In genomic region chr19:6453349-6453748, GRCm38 (mm10) we compare ENCODE assay signal across 10 mouse cellular contexts. TPM values are rescaled to one million over a fixed set of nuclear protein-coding genes. Genes with fewer than 3 reads are reported as not detected.
DNase-seq lines count a peak whose midpoint lies in the region; ATAC-seq and TF ChIP-seq lines count a peak whose summit lies in the region.
"Had no signal": no experiment of that assay in that cellular context is flagged by ENCODE, and none has a peak within 500 bp of the region (broad histone marks: within the 10 kb centered on the region; RNA-seq: fewer than 3 reads in every experiment).

No protein-coding gene starts in this region.

- H3K27ac ChIP-seq in cerebellum, adult 2 months (ENCODE audit: insufficient read depth, low read length), result peak overlapping the region; percentile 82
- H3K27ac ChIP-seq in forebrain, embryonic 15.5 days (replicated peaks), result peak overlapping the region; percentile 76
- H3K27ac ChIP-seq in midbrain, postnatal 0 days (ENCODE audit: low read depth, low read length), result peak overlapping the region; percentile 83
- no peak overlapping the region for H3K27ac ChIP-seq in liver, embryonic 11.5 days (ENCODE audit: low read depth, low read length)
- H3K27ac ChIP-seq: liver, embryonic 15.5 days; stomach, embryonic 15.5 days had no signal

- no peak for TF ChIP-seq POLR2A in cerebellum, adult 2 months (IDR thresholded peaks at IDR 0.05; ENCODE audit: borderline replicate concordance, insufficient read depth, low read length)

- H3K9me3 ChIP-seq in forebrain, embryonic 15.5 days, result no peaks in the 10 kb centered on the region
- H3K9me3 ChIP-seq in midbrain, postnatal 0 days (ENCODE audit: low read length), result no peaks in the 10 kb centered on the region
- no peaks in the 10 kb centered on the region for H3K9me3 ChIP-seq in liver, embryonic 11.5 days (ENCODE audit: control insufficient read depth, low read length)
- H3K9me3 ChIP-seq: liver, embryonic 15.5 days; stomach, embryonic 15.5 days had no signal

- no peak for TF ChIP-seq CTCF in cerebellum, adult 2 months (IDR thresholded peaks at IDR 0.05; ENCODE audit: borderline replicate concordance, insufficient read depth, low read depth, low read length)
- no peak for TF ChIP-seq CTCF in midbrain, postnatal 0 days (IDR thresholded peaks at IDR 0.05)

- peaks cover 39% of the 10 kb centered on the region for H3K4me1 ChIP-seq in cerebellum, adult 2 months (ENCODE audit: control insufficient read depth, insufficient read depth, low read length)
- peaks cover 50% of the 10 kb centered on the region for H3K4me1 ChIP-seq in forebrain, embryonic 15.5 days
- peaks cover 23% of the 10 kb centered on the region for H3K4me1 ChIP-seq in midbrain, postnatal 0 days (ENCODE audit: insufficient read depth, low read length)
- peaks cover 7% of the 10 kb centered on the region; the same call in 1 of the 2 replicates for H3K4me1 ChIP-seq in liver, embryonic 11.5 days (replicated peaks; ENCODE audit: control insufficient read depth, insufficient read depth, low read length)

- H3K4me2 ChIP-seq in forebrain, embryonic 15.5 days (replicated peaks), result no peak overlapping the region
- peak overlapping the region; percentile 18; the same call in 1 of the 2 replicates for H3K4me2 ChIP-seq in midbrain, postnatal 0 days (ENCODE audit: low read depth, low read length, poor library complexity, severe bottlenecking)
- H3K4me2 ChIP-seq in liver, embryonic 11.5 days, result no peak overlapping the region
- H3K4me2 ChIP-seq: liver, embryonic 15.5 days; stomach, embryonic 15.5 days had no signal

- DNase-seq in cerebellum, adult 2 months, result peak; percentile 73 to 78
- DNase-seq in layer of hippocampus, adult 11-12 months (ENCODE audit: low spot score), result peak; percentile 84
- peak; percentile 79 for DNase-seq in midbrain, postnatal 0 days (ENCODE audit: low spot score)
- DNase-seq in liver, embryonic 11.5 days (ENCODE audit: low spot score), result no peak
- no peak for DNase-seq in kidney, postnatal 14 days
- no peak for DNase-seq in adrenal gland, adult 8-10 months
- DNase-seq in thymus, adult 18-20 months, result no peak

- ATAC-seq in forebrain, embryonic 15.5 days (replicated peaks), result no peak
- peak; percentile 29 for ATAC-seq in midbrain, postnatal 0 days (ENCODE audit: low FRiP score)
- no peak for ATAC-seq in liver, embryonic 11.5 days (replicated peaks; ENCODE audit: low FRiP score)

- no peak overlapping the region for H3K4me3 ChIP-seq in cerebellum, adult 2 months (replicated peaks; ENCODE audit: insufficient read depth, low read depth, low read length)
- no peak overlapping the region for H3K4me3 ChIP-seq in forebrain, embryonic 15.5 days
- no peak overlapping the region for H3K4me3 ChIP-seq in midbrain, postnatal 0 days (ENCODE audit: low read depth, low read length)
- H3K4me3 ChIP-seq in liver, embryonic 11.5 days (ENCODE audit: low read depth, low read length), result no peak overlapping the region
- H3K4me3 ChIP-seq: liver, embryonic 15.5 days; stomach, embryonic 15.5 days had no signal

- H3K36me3 ChIP-seq in forebrain, embryonic 15.5 days, result peaks cover 11% of the 10 kb centered on the region; the same call in 1 of the 2 replicates
- peaks cover 23% of the 10 kb centered on the region for H3K36me3 ChIP-seq in midbrain, postnatal 0 days (ENCODE audit: insufficient read depth, low read length)
- no peaks in the 10 kb centered on the region for H3K36me3 ChIP-seq in liver, embryonic 11.5 days (ENCODE audit: control insufficient read depth, insufficient read depth, low read length)
- H3K36me3 ChIP-seq: liver, embryonic 15.5 days; stomach, embryonic 15.5 days had no signal

- 9% methylated on average over 8 of the region's 8 CpGs for WGBS in cerebellum, adult 2 months
- WGBS in forebrain, embryonic 15.5 days, result 66% methylated on average over 8 of the region's 8 CpGs
- WGBS in midbrain, postnatal 0 days, result 46% methylated on average over 8 of the region's 8 CpGs
- 82% methylated on average over 8 of the region's 8 CpGs for WGBS in liver, embryonic 11.5 days

- H3K27me3 ChIP-seq in cerebellum, adult 2 months (ENCODE audit: control insufficient read depth, insufficient read depth, low read length), result no peaks in the 10 kb centered on the region
- H3K27me3 ChIP-seq in forebrain, embryonic 15.5 days, result no peaks in the 10 kb centered on the region
- H3K27me3 ChIP-seq in midbrain, postnatal 0 days (ENCODE audit: insufficient read depth, low read length), result no peaks in the 10 kb centered on the region
- peaks cover 13% of the 10 kb centered on the region for H3K27me3 ChIP-seq in liver, embryonic 11.5 days (replicated peaks; ENCODE audit: control insufficient read depth, insufficient read depth, low read length)
- H3K27me3 ChIP-seq: stomach, embryonic 15.5 days had no signal

- H3K9ac ChIP-seq in forebrain, embryonic 15.5 days (replicated peaks), result peak overlapping the region; percentile 29
- peak overlapping the region; percentile 46; the same call in 1 of the 2 replicates for H3K9ac ChIP-seq in midbrain, postnatal 0 days (replicated peaks; ENCODE audit: low read length, poor library complexity, severe bottlenecking)
- H3K9ac ChIP-seq in liver, embryonic 11.5 days (ENCODE audit: low read depth, low read length), result no peak overlapping the region
- H3K9ac ChIP-seq: liver, embryonic 15.5 days; stomach, embryonic 15.5 days had no signal

RNA-seq across cellular contexts. Expression of gene Nrxn2, which starts 34.8 kb away (rescaled TPM):
- 420 and 504 TPM in 2 replicates for polyA plus RNA-seq in cerebellum, adult 2 months (2012; rRNA removed)
- 31.1 and 32.4 TPM in 2 replicates for polyA plus RNA-seq in forebrain, embryonic 15.5 days (2015; fragmentation: Nextera tagmentation; extraction: Ambion mirVana)
- 382 and 409 TPM in 2 replicates for total RNA-seq in midbrain, postnatal 0 days (2014; rRNA removed)
- polyA plus RNA-seq in midbrain, postnatal 0 days (2015; fragmentation: Nextera tagmentation; extraction: Ambion mirVana), result 74.3 and 75.7 TPM in 2 replicates
- 1.1 and 1.6 TPM in 2 replicates for polyA plus RNA-seq in liver, embryonic 11.5 days (2014; fragmentation: Nextera tagmentation; extraction: Ambion mirVana)
- total RNA-seq in adrenal gland, adult 8-10 months (2022), result 10 to 100 TPM in 3 of 4 experiments, 1 to 10 TPM in 1; 8.8 to 12.5 (median 11.5) TPM

RNA-seq across cellular contexts. Expression of gene Rasgrp2, which starts 54.2 kb away (rescaled TPM):
- polyA plus RNA-seq in cerebellum, adult 2 months (2012; rRNA removed), result 78.5 and 90.1 TPM in 2 replicates
- 34.6 and 41.3 TPM in 2 replicates for polyA plus RNA-seq in forebrain, embryonic 15.5 days (2015; fragmentation: Nextera tagmentation; extraction: Ambion mirVana)
- total RNA-seq in midbrain, postnatal 0 days (2014; rRNA removed), result 250 and 291 TPM in 2 replicates
- polyA plus RNA-seq in midbrain, postnatal 0 days (2015; fragmentation: Nextera tagmentation; extraction: Ambion mirVana), result 232 and 264 TPM in 2 replicates
- 97.6 and 105 TPM in 2 replicates for polyA plus RNA-seq in liver, embryonic 11.5 days (2014; fragmentation: Nextera tagmentation; extraction: Ambion mirVana)
- 10 to 100 TPM; 31.5 to 52.2 (median 34.5) TPM for total RNA-seq in adrenal gland, adult 8-10 months (2022)

Comparison
In these comparisons a context has a peak if more than half of its experiments do, and no peak if none do; other contexts are left out.
1. DNase-seq: peak in cerebellum, adult 2 months (2 of 2), layer of hippocampus, adult 11-12 months (single experiment) and midbrain, postnatal 0 days (single experiment); none in liver, embryonic 11.5 days (single experiment), kidney, postnatal 14 days (single experiment), adrenal gland, adult 8-10 months (single experiment) and thymus, adult 18-20 months (0 of 2).
2. RNA of gene Nrxn2, which starts 34.8 kb away (polyA plus RNA-seq): 420 to 504 TPM in cerebellum, adult 2 months, 74.3 to 75.7 TPM in midbrain, postnatal 0 days and 31.1 to 32.4 TPM in forebrain, embryonic 15.5 days; 1.1 to 1.6 TPM in liver, embryonic 11.5 days; every median in the first group is over 10 times any median in the second.